Mouse (Mus musculus) G1E (cell line): Measurements from ENCODE around the gene Sub1.

Experiments used
- CTCF ChIP-seq: IDR thresholded peaks from 2 replicates; pipeline ENCODE4 v1.5.1; 2012; ENCODE audit warnings: low read depth, low read length, inconsistent platforms, mixed read lengths
- GATA1 ChIP-seq: IDR thresholded peaks from 2 replicates; pipeline ENCODE4 v1.6.1; 2012; ENCODE audit warnings: borderline replicate concordance, low read length, inconsistent platforms, mixed read lengths
- GATA2 ChIP-seq: IDR thresholded peaks from 2 replicates; pipeline ENCODE4 v1.6.1; 2012; ENCODE audit warnings: low read depth, low read length, inconsistent platforms, borderline replicate concordance
- POLR2AphosphoS5 ChIP-seq: IDR thresholded peaks from 2 replicates; pipeline ENCODE4 v1.6.1; 2012; ENCODE audit warnings: low read depth, low read length, inconsistent platforms; ENCODE audit not compliant: insufficient replicate concordance
- TAL1 ChIP-seq: conservative IDR thresholded peaks from 2 replicates; pipeline ENCODE4 v1.6.1; 2012; ENCODE audit warnings: low read depth, low read length, inconsistent platforms, mixed read lengths

DNA sequence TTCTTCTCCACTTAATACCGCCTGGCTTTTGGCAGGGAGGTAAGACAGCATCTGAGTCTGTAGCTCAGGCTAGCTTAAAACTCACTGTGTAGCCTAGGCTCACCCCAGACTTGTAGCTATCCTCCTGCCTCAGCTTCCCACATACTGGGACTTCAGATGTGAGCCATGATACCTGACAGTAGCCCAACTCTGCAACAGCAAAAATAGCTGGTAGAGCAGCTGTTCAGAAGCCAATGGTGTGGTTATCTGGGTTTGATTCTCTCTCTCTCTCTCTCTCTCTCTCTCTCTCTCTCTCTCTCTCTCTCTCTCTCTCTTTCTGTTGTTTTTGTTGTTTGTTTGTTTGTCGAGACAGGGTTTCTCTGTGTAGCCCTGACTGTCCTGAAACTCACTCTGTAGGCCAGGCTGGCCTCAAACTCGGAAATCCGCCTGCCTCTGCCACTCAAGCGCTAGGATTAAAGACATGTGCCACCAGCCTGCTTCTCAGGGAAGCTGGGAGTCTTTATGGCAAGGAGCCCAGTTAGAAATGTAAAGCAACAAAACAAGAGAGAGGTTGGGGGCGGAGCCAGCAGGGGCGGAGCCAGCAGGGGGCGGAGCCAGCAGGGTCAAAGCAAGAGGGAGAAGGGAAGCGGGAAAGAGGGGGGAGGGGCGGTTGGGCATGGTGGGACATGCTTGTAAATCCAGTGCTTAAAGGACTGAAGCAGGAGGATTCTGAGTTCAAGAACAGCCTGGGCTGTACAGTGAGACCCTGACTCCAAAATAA is 41.3 kb upstream of the Sub1 start:
- TF ChIP-seq CTCF, result no peak
- TF ChIP-seq POLR2AphosphoS5, result no peak
- TF ChIP-seq TAL1, result no peak
- no peak for TF ChIP-seq GATA2
- TF ChIP-seq GATA1, result no peak
